Mouse (Mus musculus): ENCODE measurements around the gene Wfdc15b. TPM values are rescaled to one million over a fixed set of nuclear protein-coding genes. Genes with fewer than 3 reads are reported as not detected.

Gene Wfdc15b
- polyA plus RNA-seq, 1 experiment from 2014 or later = not detected

DNA sequence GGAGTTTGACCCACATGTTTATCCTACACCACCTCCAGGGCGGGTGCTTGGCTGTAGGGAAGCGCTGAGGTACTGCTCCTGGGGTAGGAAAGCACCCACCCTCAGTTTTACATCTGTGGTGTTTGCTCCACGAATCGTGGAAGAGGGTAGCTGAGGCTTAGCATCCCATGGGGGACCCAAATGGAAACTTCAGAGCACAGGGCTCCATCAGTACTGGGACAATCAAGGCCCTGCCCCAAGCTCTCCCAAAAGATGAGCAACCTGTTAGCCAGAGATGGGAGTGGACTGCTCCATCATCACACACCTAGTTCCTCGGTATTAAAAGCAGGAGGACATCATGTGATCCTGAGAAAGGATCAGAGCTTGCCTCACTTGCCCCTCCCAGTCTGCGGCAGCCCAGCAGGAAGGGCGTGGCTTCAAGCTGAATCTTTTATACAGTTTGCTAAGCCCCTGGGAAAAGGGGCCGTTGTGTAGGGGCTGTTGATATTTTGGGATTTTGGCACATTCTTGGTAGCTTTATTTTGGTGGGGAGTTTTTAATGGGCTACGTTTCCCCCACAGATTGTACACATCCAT lies 37.2 kb downstream of the Wfdc15b start:
- H3K9ac ChIP-seq (ENCODE audit: low read length) = no peak overlapping the region
- H3K27me3 ChIP-seq (ENCODE audit: control insufficient read depth, insufficient read depth, low read length) = no peaks in the 10 kb centered on the region
- WGBS = 39% methylated on average over 9 of the region's 9 CpGs
- ATAC-seq (ENCODE audit: insufficient read depth, low FRiP score, low TSS enrichment) (no peak), DNase-seq (ENCODE audit: low spot score) (no peak)
- no peaks in the 10 kb centered on the region for H3K36me3 ChIP-seq (ENCODE audit: control insufficient read depth, insufficient read depth, low read length)
- no peak overlapping the region for H3K27ac ChIP-seq (ENCODE audit: low read depth, low read length)
- H3K4me3 ChIP-seq (ENCODE audit: low read depth, low read length) = no peak overlapping the region
- no peak overlapping the region for H3K4me2 ChIP-seq (ENCODE audit: low read depth)
- no peaks in the 10 kb centered on the region for H3K4me1 ChIP-seq (ENCODE audit: control insufficient read depth, insufficient read depth, low read length)
- H3K9me3 ChIP-seq (ENCODE audit: control insufficient read depth, low read length) = no peaks in the 10 kb centered on the region

DNA sequence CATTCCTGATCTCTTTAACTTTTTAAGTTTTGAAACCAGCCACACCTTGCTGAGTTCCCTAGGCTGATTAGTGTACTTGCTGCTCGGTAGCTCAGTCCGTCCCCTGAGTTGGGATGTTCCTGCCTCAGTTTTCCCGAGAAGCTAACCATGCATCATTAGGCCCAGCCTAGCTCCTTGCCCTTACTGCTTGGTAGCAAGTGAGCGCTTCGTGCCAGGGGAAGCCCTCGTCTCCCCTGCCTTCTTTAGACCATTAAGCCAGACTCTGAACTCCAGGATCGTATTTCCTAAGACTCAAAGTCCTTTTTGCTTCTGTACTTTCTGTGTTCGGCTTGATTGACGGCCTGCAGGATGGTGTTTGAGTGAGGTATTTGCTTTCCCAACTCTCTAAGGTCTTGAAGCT lies 38.1 kb downstream of the Wfdc15b start:
- no peaks in the 10 kb centered on the region for H3K36me3 ChIP-seq (ENCODE audit: control insufficient read depth, insufficient read depth, low read length)
- H3K4me3 ChIP-seq (ENCODE audit: low read depth, low read length) = no peak overlapping the region
- H3K27me3 ChIP-seq (ENCODE audit: control insufficient read depth, insufficient read depth, low read length) = no peaks in the 10 kb centered on the region
- H3K9me3 ChIP-seq (ENCODE audit: control insufficient read depth, low read length) = no peaks in the 10 kb centered on the region
- no peak overlapping the region for H3K4me2 ChIP-seq (ENCODE audit: low read depth)
- no peak overlapping the region for H3K9ac ChIP-seq (ENCODE audit: low read length)
- ATAC-seq (ENCODE audit: insufficient read depth, low FRiP score, low TSS enrichment) = no peak
- 80% methylated on average over 9 of the region's 9 CpGs for WGBS
- no peaks in the 10 kb centered on the region for H3K4me1 ChIP-seq (ENCODE audit: control insufficient read depth, insufficient read depth, low read length)
- no peak overlapping the region for H3K27ac ChIP-seq (ENCODE audit: low read depth, low read length)
- DNase-seq (ENCODE audit: low spot score) = no peak

DNA sequence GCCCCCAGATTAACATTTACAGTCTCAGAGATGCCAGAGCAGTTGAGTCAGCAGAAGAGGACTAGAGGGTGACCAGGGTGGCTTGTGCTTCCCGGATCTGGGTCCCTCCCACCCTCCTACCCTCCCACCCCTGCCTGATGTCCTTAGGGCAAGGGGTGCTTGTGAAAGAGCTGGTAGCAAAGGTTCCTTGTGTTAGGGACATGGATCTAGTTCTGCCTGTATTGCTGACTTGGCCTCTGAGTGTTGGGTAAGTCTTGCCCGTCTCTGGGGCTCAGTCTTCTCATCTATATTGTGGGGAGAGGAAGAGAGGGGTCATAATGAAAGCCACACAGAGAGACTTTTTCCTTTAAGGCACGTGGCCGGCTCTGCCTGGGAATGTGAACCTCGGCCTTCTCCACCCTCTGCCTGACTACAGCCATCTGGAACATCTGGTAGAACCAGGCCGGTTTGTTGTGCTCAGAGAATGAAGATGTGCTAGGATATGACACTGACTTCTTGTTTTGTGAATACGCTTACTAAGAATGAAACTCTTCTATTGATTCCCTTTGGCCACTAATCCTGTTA lies 38.7 kb downstream of the Wfdc15b start, which contains the start of gene Wfdc5:
Gene Wfdc5 (minus strand): TSS at position 51 of the 564 bp plus-strand sequence.
- Histone ChIP-seq H3K4me1 (ENCODE audit: control insufficient read depth, insufficient read depth, low read length) (no peaks in the 10 kb centered on the region), H3K4me3 (ENCODE audit: low read depth, low read length) (no peak within 1 kb of the TSS), H3K27ac (ENCODE audit: low read depth, low read length) (no peak within 1 kb of the TSS), H3K4me2 (ENCODE audit: low read depth) (no peak within 1 kb of the TSS), H3K27me3 (ENCODE audit: control insufficient read depth, insufficient read depth, low read length) (no peaks in the 10 kb centered on the region), H3K36me3 (ENCODE audit: control insufficient read depth, insufficient read depth, low read length) (no peaks in the 10 kb centered on the region), H3K9me3 (ENCODE audit: control insufficient read depth, low read length) (no peaks in the 10 kb centered on the region), H3K9ac (ENCODE audit: low read length) (no peak within 1 kb of the TSS)
- WGBS = 79% methylated on average over 7 of the region's 7 CpGs
- DNase-seq (ENCODE audit: low spot score) = no peak
- ATAC-seq (ENCODE audit: insufficient read depth, low FRiP score, low TSS enrichment) = no peak

DNA sequence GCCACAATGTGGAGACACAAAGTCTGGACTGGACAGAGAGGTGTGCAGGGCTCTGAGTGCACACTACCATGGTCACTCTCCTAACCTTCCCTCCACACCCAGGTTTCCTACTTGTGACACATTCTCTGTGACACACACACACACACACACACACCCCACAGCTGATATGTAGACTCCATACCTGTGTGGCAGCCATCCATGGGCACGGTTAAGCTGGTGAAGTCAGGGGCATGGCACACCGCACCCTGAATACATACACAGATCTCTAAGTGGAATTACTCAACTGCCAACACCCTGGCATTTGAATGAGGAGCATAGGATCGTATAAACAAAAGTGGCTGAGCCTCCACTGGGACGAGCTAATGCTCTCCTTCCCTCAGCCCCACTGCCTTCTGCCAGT lies 40.7 kb downstream of the Wfdc15b start:
- WGBS = 87% methylated on average over 4 of the region's 4 CpGs
- DNase-seq (ENCODE audit: low spot score) = no peak

DNA sequence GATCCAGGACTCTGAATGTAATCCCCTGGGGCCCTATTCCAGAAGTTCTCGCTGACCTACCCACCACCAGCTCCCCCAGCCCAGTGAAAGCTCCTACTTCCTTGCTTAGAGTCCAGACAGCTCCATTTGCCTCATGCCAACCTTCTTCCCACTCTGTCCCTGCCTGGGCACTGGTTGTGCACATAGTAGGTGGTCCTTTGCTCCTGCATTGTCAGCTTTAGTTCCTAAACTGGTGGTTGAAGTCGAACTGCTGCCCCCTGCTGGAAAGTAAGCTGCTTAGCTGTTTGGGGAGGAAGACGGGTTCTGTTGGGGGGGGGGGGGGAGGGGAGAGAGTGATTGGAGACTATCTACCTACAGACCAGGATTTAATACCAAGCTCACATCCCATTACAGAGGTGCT lies 41.3 kb downstream of the Wfdc15b start:
- no peaks in the 10 kb centered on the region for H3K36me3 ChIP-seq (ENCODE audit: control insufficient read depth, insufficient read depth, low read length)
- no peak overlapping the region for H3K4me2 ChIP-seq (ENCODE audit: low read depth)
- DNase-seq (ENCODE audit: low spot score) = no peak
- H3K9ac ChIP-seq (ENCODE audit: low read length) = no peak overlapping the region
- no peaks in the 10 kb centered on the region for H3K4me1 ChIP-seq (ENCODE audit: control insufficient read depth, insufficient read depth, low read length)
- no peak for ATAC-seq (ENCODE audit: insufficient read depth, low FRiP score, low TSS enrichment)
- no peaks in the 10 kb centered on the region for H3K9me3 ChIP-seq (ENCODE audit: control insufficient read depth, low read length)
- H3K27ac ChIP-seq (ENCODE audit: low read depth, low read length) = no peak overlapping the region
- 38% methylated on average over 3 of the region's 3 CpGs for WGBS
- no peaks in the 10 kb centered on the region for H3K27me3 ChIP-seq (ENCODE audit: control insufficient read depth, insufficient read depth, low read length)
- H3K4me3 ChIP-seq (ENCODE audit: low read depth, low read length) = no peak overlapping the region

More for the DNA sequence above, 40.7 kb downstream of the Wfdc15b start:
- ATAC-seq (ENCODE audit: insufficient read depth, low FRiP score, low TSS enrichment) = no peak
- H3K9me3 ChIP-seq (ENCODE audit: control insufficient read depth, low read length) = no peaks in the 10 kb centered on the region
- no peak overlapping the region for H3K9ac ChIP-seq (ENCODE audit: low read length)
- H3K4me3 ChIP-seq (ENCODE audit: low read depth, low read length) = no peak overlapping the region
- no peak overlapping the region for H3K27ac ChIP-seq (ENCODE audit: low read depth, low read length)
- H3K4me2 ChIP-seq (ENCODE audit: low read depth) = no peak overlapping the region
- H3K36me3 ChIP-seq (ENCODE audit: control insufficient read depth, insufficient read depth, low read length) = no peaks in the 10 kb centered on the region
- H3K4me1 ChIP-seq (ENCODE audit: control insufficient read depth, insufficient read depth, low read length) = no peaks in the 10 kb centered on the region
- H3K27me3 ChIP-seq (ENCODE audit: control insufficient read depth, insufficient read depth, low read length) = no peaks in the 10 kb centered on the region

DNA sequence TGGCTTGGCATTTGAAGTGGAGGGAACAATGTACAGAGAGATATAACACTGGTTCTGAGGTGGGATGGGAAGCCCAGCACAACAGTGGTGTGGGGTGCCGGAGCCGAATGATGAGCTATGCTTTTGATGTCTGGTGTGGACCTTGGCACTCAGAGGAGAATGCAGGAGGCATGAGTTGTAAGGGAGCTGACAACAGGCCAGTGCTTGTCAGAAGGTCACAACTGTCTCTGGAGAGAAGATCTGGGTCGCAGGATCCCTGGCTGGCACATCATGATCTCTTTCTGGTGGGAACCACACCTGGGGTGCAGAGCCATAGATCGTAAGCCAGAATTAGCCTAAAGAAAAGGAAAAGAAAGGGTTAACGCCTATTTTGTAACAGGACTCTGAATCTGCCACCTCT lies 43.6 kb downstream of the Wfdc15b start:
- Histone ChIP-seq H3K9me3 (ENCODE audit: control insufficient read depth, low read length) (no peaks in the 10 kb centered on the region), H3K4me1 (ENCODE audit: control insufficient read depth, insufficient read depth, low read length) (no peaks in the 10 kb centered on the region), H3K4me2 (ENCODE audit: low read depth) (no peak overlapping the region), H3K4me3 (ENCODE audit: low read depth, low read length) (no peak overlapping the region), H3K27me3 (ENCODE audit: control insufficient read depth, insufficient read depth, low read length) (no peaks in the 10 kb centered on the region), H3K27ac (ENCODE audit: low read depth, low read length) (no peak overlapping the region), H3K36me3 (ENCODE audit: control insufficient read depth, insufficient read depth, low read length) (no peaks in the 10 kb centered on the region), H3K9ac (ENCODE audit: low read length) (no peak overlapping the region)
- 74% methylated on average over 5 of the region's 5 CpGs for WGBS
- no peak for ATAC-seq (ENCODE audit: insufficient read depth, low FRiP score, low TSS enrichment)
- no peak for DNase-seq (ENCODE audit: low spot score)

DNA sequence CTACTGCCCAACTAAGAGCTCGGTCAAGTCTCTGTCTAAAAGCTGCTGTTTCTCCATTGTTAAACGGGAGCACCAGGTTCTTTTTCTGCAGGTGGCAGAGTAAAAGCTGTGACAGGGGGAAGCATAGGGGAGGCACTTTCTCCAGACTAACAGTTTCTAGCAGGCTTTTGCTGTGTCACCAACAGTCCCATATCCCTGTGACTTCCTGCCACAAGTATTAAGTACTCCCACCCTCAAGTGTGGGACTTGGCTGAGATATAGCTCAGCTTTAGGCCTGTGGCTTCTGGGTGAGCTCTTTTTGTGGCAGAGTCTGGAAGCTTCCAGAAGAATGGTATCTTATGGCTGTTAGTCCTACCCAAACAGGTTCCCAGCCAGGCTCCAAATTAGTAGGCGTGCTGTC lies 45.6 kb downstream of the Wfdc15b start:
- WGBS = 88% methylated on average over 3 of the region's 3 CpGs
- DNase-seq (ENCODE audit: low spot score) (no peak), ATAC-seq (ENCODE audit: insufficient read depth, low FRiP score, low TSS enrichment) (no peak)
- peaks cover 12% of the 10 kb centered on the region for H3K27me3 ChIP-seq (ENCODE audit: control insufficient read depth, insufficient read depth, low read length)
- no peak overlapping the region for H3K4me2 ChIP-seq (ENCODE audit: low read depth)
- no peak overlapping the region for H3K27ac ChIP-seq (ENCODE audit: low read depth, low read length)
- no peaks in the 10 kb centered on the region for H3K36me3 ChIP-seq (ENCODE audit: control insufficient read depth, insufficient read depth, low read length)
- H3K9me3 ChIP-seq (ENCODE audit: control insufficient read depth, low read length) = no peaks in the 10 kb centered on the region
- no peak overlapping the region for H3K9ac ChIP-seq (ENCODE audit: low read length)
- H3K4me1 ChIP-seq (ENCODE audit: control insufficient read depth, insufficient read depth, low read length) = peaks cover 3% of the 10 kb centered on the region
- no peak overlapping the region for H3K4me3 ChIP-seq (ENCODE audit: low read depth, low read length)

DNA sequence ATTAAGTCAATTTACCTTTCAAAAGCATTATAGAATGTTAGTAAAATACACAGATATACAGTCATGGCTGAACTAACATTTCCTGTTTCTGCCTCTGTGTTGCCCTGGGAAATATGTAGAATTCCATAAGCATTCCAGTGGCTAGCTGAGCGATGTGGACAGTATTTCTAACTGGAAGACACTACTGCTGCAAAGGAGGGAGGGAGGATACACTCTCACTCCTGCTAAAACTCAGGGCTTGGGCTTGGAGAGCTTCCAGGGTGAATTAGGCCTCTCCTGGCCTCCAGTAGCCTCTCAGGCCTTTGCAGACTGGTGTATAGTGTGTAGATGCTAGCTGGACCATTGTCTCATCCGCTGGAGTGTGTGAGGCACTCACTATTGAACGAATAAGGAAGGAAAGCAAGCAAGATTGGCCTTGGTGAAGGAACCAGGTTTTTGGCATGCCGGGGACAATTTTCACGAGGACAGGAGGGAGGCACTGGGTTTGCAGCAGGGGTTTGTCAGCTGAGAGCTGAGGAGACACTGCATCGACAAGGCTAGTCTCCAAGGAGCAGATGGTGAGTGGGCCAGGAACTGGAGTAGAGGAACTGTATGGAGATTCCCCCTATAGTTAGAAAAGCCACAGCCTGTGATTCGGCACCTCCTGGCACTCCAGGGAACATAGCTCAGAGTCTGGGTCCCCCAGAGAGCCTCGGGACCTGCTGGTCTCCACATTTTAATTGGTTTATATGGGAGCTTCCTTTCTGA lies 46.6 kb downstream of the Wfdc15b start:
- H3K9ac ChIP-seq (ENCODE audit: low read length) = no peak overlapping the region
- H3K27ac ChIP-seq (ENCODE audit: low read depth, low read length) = no peak overlapping the region
- H3K9me3 ChIP-seq (ENCODE audit: control insufficient read depth, low read length) = no peaks in the 10 kb centered on the region
- WGBS = 77% methylated on average over 8 of the region's 8 CpGs
- no peak overlapping the region for H3K4me2 ChIP-seq (ENCODE audit: low read depth)
- H3K36me3 ChIP-seq (ENCODE audit: control insufficient read depth, insufficient read depth, low read length) = no peaks in the 10 kb centered on the region
- peaks cover 7% of the 10 kb centered on the region for H3K4me1 ChIP-seq (ENCODE audit: control insufficient read depth, insufficient read depth, low read length)
- no peak overlapping the region for H3K4me3 ChIP-seq (ENCODE audit: low read depth, low read length)
- DNase-seq (ENCODE audit: low spot score) (no peak), ATAC-seq (ENCODE audit: insufficient read depth, low FRiP score, low TSS enrichment) (no peak)
- H3K27me3 ChIP-seq (ENCODE audit: control insufficient read depth, insufficient read depth, low read length) = peaks cover 22% of the 10 kb centered on the region

DNA sequence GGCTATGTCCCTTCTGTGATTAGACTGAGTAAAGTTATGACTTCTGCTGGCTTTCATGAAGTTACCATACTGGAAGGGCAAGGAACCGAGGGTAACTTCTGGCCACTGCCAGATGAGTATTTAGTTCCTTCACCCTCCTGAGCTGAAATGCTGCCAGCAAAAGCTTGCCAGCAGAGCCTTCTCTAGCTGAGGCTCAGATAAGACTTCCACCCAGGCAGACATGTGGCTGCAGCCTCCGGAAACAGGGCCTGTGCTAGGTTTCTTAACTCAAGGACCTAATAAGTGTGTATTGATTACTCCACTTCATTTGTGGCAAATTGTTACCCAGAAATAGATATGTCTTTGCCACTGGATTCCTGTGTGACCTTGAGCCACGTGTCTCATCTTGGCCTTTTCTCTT lies 48.1 kb downstream of the Wfdc15b start:
- H3K9me3 ChIP-seq (ENCODE audit: control insufficient read depth, low read length) = no peaks in the 10 kb centered on the region
- ATAC-seq (ENCODE audit: insufficient read depth, low FRiP score, low TSS enrichment) (no peak), DNase-seq (ENCODE audit: low spot score) (no peak)
- peaks cover 7% of the 10 kb centered on the region for H3K4me1 ChIP-seq (ENCODE audit: control insufficient read depth, insufficient read depth, low read length)
- no peak overlapping the region for H3K4me3 ChIP-seq (ENCODE audit: low read depth, low read length)
- no peak overlapping the region for H3K27ac ChIP-seq (ENCODE audit: low read depth, low read length)
- peaks cover 36% of the 10 kb centered on the region for H3K27me3 ChIP-seq (ENCODE audit: control insufficient read depth, insufficient read depth, low read length)
- WGBS = 78% methylated on average over 3 of the region's 3 CpGs
- H3K9ac ChIP-seq (ENCODE audit: low read length) = no peak overlapping the region
- H3K36me3 ChIP-seq (ENCODE audit: control insufficient read depth, insufficient read depth, low read length) = no peaks in the 10 kb centered on the region
- H3K4me2 ChIP-seq (ENCODE audit: low read depth) = no peak overlapping the region
